ENCODE assay signal across 8 mouse cellular contexts in the genomic region with DNA sequence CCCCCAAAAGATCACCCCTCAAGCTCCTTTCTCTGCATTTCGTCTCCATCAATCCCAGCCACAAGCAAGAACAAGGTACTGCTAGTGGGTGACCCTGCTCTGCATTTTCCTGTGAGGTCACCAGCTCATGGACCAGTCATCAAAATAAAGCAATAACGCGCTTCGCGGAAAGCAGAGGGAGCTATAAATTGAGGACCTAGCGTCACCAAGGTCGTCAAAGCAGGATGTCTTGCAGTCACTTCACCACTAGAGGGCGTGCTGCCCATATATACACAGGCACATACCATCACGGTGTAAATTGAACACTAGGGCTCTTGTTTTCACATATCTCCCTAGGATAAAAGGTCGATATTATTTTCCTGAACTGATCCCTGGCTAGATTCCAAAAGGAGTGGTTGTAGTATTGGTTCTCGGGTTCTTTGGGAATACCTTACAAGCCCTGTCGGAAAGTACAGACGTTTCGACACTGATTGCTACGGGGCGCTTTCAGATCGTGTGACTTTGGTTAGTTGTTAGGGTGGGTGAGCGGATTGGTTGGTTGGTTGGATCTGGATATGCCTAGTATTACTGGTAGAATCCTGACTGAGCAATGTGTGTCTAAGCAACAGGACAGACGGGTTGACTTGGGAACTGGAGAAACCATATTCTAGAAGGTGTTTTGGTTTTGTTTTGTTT.
DNase-seq lines count a peak whose midpoint lies in the region; ATAC-seq lines count a peak whose summit lies in the region.

No protein-coding gene starts in this region.

- H3K4me1 ChIP-seq in embryonic facial prominence, embryonic 13.5 days = no peaks in the 10 kb centered on the region
- 0 out of 2 replicates have a peak, but pooled peaks cover 5% of the 10 kb centered on the region for H3K4me1 ChIP-seq in heart, embryonic 12.5 days (replicated peaks)
- peaks cover 24% of the 10 kb centered on the region for H3K4me1 ChIP-seq in kidney, embryonic 15.5 days
- 0 out of 2 replicates have a peak, but pooled peaks cover 2% of the 10 kb centered on the region for H3K4me1 ChIP-seq in stomach, embryonic 14.5 days (ENCODE audit: control insufficient read depth, insufficient read depth, low read length)

- ATAC-seq in embryonic facial prominence, embryonic 13.5 days (ENCODE audit: insufficient number of reproducible peaks, insufficient read depth, low FRiP score, low TSS enrichment, low read depth) = peak; percentile 60; the same call in 1 of the 2 replicates
- ATAC-seq in heart, embryonic 12.5 days (ENCODE audit: insufficient number of reproducible peaks, low FRiP score) = peak; percentile 78; the same call in 1 of the 2 replicates
- ATAC-seq in kidney, embryonic 15.5 days (replicated peaks; ENCODE audit: low FRiP score) = no peak; the same call in 1 of the 2 replicates
- ATAC-seq in stomach, embryonic 14.5 days (ENCODE audit: insufficient number of reproducible peaks, insufficient read depth, low FRiP score, low read depth) = peak; percentile 58

- no peaks in the 10 kb centered on the region for H3K27me3 ChIP-seq in embryonic facial prominence, embryonic 13.5 days
- H3K27me3 ChIP-seq in heart, embryonic 12.5 days (replicated peaks) = no peaks in the 10 kb centered on the region
- no peaks in the 10 kb centered on the region for H3K27me3 ChIP-seq in kidney, embryonic 15.5 days
- no peaks in the 10 kb centered on the region for H3K27me3 ChIP-seq in stomach, embryonic 14.5 days (ENCODE audit: control insufficient read depth, insufficient read depth, low read length)

- no peak overlapping the region for H3K4me3 ChIP-seq in embryonic facial prominence, embryonic 13.5 days
- 0 out of 2 replicates have a peak overlapping the region, but pooled peaks have one; percentile 17 for H3K4me3 ChIP-seq in heart, embryonic 12.5 days
- H3K4me3 ChIP-seq in kidney, embryonic 15.5 days (replicated peaks) = no peak overlapping the region
- H3K4me3 ChIP-seq in stomach, embryonic 14.5 days (ENCODE audit: low read depth, low read length) = no peak overlapping the region

- no peak overlapping the region for H3K27ac ChIP-seq in embryonic facial prominence, embryonic 13.5 days
- no peak overlapping the region for H3K27ac ChIP-seq in heart, embryonic 12.5 days (ENCODE audit: poor library complexity, severe bottlenecking)
- H3K27ac ChIP-seq in kidney, embryonic 15.5 days = no peak overlapping the region
- H3K27ac ChIP-seq in stomach, embryonic 14.5 days (ENCODE audit: low read length) = no peak overlapping the region; the same call in 1 of the 2 replicates

- peak; percentile 79 for DNase-seq in CD4-positive helper T cell, adult 2 months (ENCODE audit: low read depth, low spot score)
- peak; percentile 82 to 86 for DNase-seq in adrenal gland, postnatal 36 days
- peak; percentile 80 for DNase-seq in liver
- peak; percentile 16 to 31 for DNase-seq in monocyte, adult 2 months (ENCODE audit: low read depth in 1 of 2, low spot score in 2 of 2)

- H3K4me2 ChIP-seq in embryonic facial prominence, embryonic 13.5 days = peak overlapping the region; percentile 26; the same call in 1 of the 2 replicates
- H3K4me2 ChIP-seq in heart, embryonic 12.5 days = peak overlapping the region; percentile 40
- peak overlapping the region; percentile 19; the same call in 1 of the 2 replicates for H3K4me2 ChIP-seq in kidney, embryonic 15.5 days
- H3K4me2 ChIP-seq in stomach, embryonic 14.5 days (replicated peaks; ENCODE audit: low read depth, low read length) = no peak overlapping the region

- no peaks in the 10 kb centered on the region for H3K9me3 ChIP-seq in embryonic facial prominence, embryonic 13.5 days
- no peaks in the 10 kb centered on the region for H3K9me3 ChIP-seq in heart, embryonic 12.5 days (replicated peaks)
- no peaks in the 10 kb centered on the region for H3K9me3 ChIP-seq in kidney, embryonic 15.5 days (replicated peaks)
- H3K9me3 ChIP-seq in stomach, embryonic 14.5 days (ENCODE audit: control insufficient read depth, low read depth, low read length) = no peaks in the 10 kb centered on the region

- H3K36me3 ChIP-seq in embryonic facial prominence, embryonic 13.5 days = peaks cover 14% of the 10 kb centered on the region
- peaks cover 15% of the 10 kb centered on the region for H3K36me3 ChIP-seq in heart, embryonic 12.5 days
- peaks cover 24% of the 10 kb centered on the region for H3K36me3 ChIP-seq in kidney, embryonic 15.5 days
- 0 out of 2 replicates have a peak, but pooled peaks cover 5% of the 10 kb centered on the region for H3K36me3 ChIP-seq in stomach, embryonic 14.5 days (ENCODE audit: control insufficient read depth, insufficient read depth, low read length)

- 44% methylated on average over 19 of the region's 19 CpGs for WGBS in embryonic facial prominence, embryonic 13.5 days
- 45% methylated on average over 19 of the region's 19 CpGs for WGBS in heart, embryonic 12.5 days
- WGBS in kidney, embryonic 15.5 days = 42% methylated on average over 19 of the region's 19 CpGs
- 52% methylated on average over 19 of the region's 19 CpGs for WGBS in stomach, embryonic 14.5 days

- H3K9ac ChIP-seq in embryonic facial prominence, embryonic 13.5 days = no peak overlapping the region
- no peak overlapping the region for H3K9ac ChIP-seq in heart, embryonic 12.5 days
- no peak overlapping the region for H3K9ac ChIP-seq in kidney, embryonic 15.5 days
- no peak overlapping the region for H3K9ac ChIP-seq in stomach, embryonic 14.5 days (replicated peaks; ENCODE audit: low read depth, low read length)

Comparison
In these comparisons a context has a peak if more than half of its experiments do, and no peak if none do; other contexts are left out.
1. DNase-seq: peak in every context shown above with its lines; median percentile 84 in adrenal gland, postnatal 36 days; 80 in liver; 79 in CD4-positive helper T cell, adult 2 months; 24 in monocyte, adult 2 months.